ENCODE assay signal across 28 mouse cellular contexts in genomic region chr9:102845851-102846250, GRCm38 (mm10). TPM values are rescaled to one million over a fixed set of nuclear protein-coding genes. Genes with fewer than 3 reads are reported as not detected.
A peak's percentile ranks its signal among the peaks of the same experiment; 100 is the strongest.
DNase-seq lines count a peak whose midpoint lies in the region; ATAC-seq and TF ChIP-seq lines count a peak whose summit lies in the region.
"Had no signal": no experiment of that assay in that cellular context is flagged by ENCODE, and none has a peak within 500 bp of the region (broad histone marks: within the 10 kb centered on the region; RNA-seq: fewer than 3 reads in every experiment).

No protein-coding gene starts in this region.

- no peak for TF ChIP-seq CTCF in left cerebral cortex, adult 2 months (IDR thresholded peaks at IDR 0.05)

- DNase-seq in kidney, adult 8-10 months: peak; percentile 55 to 66
- DNase-seq in kidney, postnatal 10 days: no peak
- DNase-seq in liver: no peak
- peak; percentile 33 to 71 for DNase-seq in kidney, postnatal 25 days
- DNase-seq in left cerebral cortex, adult 2 months (ENCODE audit: extremely low spot score in 1 of 2, low spot score in 2 of 2): no peak
- DNase-seq: adrenal gland, postnatal 36 days; B cell, adult 2 months; cerebellum, adult 18-20 months; cerebellum, postnatal 10 days; forebrain, postnatal 0 days; heart, adult 2 months; heart, postnatal 10 days; layer of hippocampus, postnatal 36 days; lung, adult 2 months; lung, postnatal 10 days; thymus, adult 2 months; thymus, postnatal 36 days had no signal

- H3K27me3 ChIP-seq in liver, embryonic 16.5 days (ENCODE audit: control insufficient read depth, insufficient read depth, low read depth, low read length): no peaks in the 10 kb centered on the region
- H3K27me3 ChIP-seq: embryonic facial prominence, embryonic 13.5 days; heart, embryonic 13.5 days; hindbrain, embryonic 15.5 days; limb, embryonic 15.5 days; midbrain, embryonic 13.5 days; neural tube, embryonic 13.5 days had no signal

- no peak overlapping the region for H3K4me2 ChIP-seq in liver, embryonic 16.5 days (ENCODE audit: low read depth, low read length)
- H3K4me2 ChIP-seq: embryonic facial prominence, embryonic 13.5 days; heart, embryonic 13.5 days; hindbrain, embryonic 15.5 days; limb, embryonic 15.5 days; midbrain, embryonic 13.5 days; neural tube, embryonic 13.5 days had no signal

- no peak overlapping the region for H3K27ac ChIP-seq in liver, embryonic 16.5 days (ENCODE audit: low read length)
- H3K27ac ChIP-seq in left cerebral cortex, adult 2 months: no peak overlapping the region
- H3K27ac ChIP-seq: embryonic facial prominence, embryonic 13.5 days; forebrain, embryonic 10.5 days; heart, adult 2 months; hindbrain, embryonic 15.5 days; limb, embryonic 10.5 days; limb, embryonic 15.5 days; macrophage; midbrain, embryonic 13.5 days; neural tube, embryonic 13.5 days had no signal

- intact Hi-C loops in left cerebral cortex, adult 2 months (cut with DNase I): no loop called here

- H3K4me3 ChIP-seq in liver, embryonic 16.5 days (ENCODE audit: low read depth, low read length): no peak overlapping the region
- no peak overlapping the region for H3K4me3 ChIP-seq in left cerebral cortex, adult 2 months
- H3K4me3 ChIP-seq: embryonic facial prominence, embryonic 13.5 days; forebrain, embryonic 10.5 days; heart, adult 2 months; heart, embryonic 13.5 days; hindbrain, embryonic 15.5 days; limb, embryonic 10.5 days; limb, embryonic 15.5 days; midbrain, embryonic 13.5 days; neural tube, embryonic 13.5 days had no signal

- 71% methylated on average over 6 of the region's 6 CpGs for WGBS in liver, embryonic 16.5 days (ENCODE audit: insufficient replicate concordance)

- no peaks in the 10 kb centered on the region for H3K9me3 ChIP-seq in liver, embryonic 16.5 days (replicated peaks; ENCODE audit: control insufficient read depth, low read length)
- H3K9me3 ChIP-seq: embryonic facial prominence, embryonic 13.5 days; forebrain, embryonic 10.5 days; heart, embryonic 13.5 days; hindbrain, embryonic 15.5 days; limb, embryonic 10.5 days; limb, embryonic 15.5 days; midbrain, embryonic 13.5 days; neural tube, embryonic 13.5 days had no signal

- peak; percentile 41 for ATAC-seq in liver, embryonic 16.5 days (ENCODE audit: low read depth)
- ATAC-seq: forebrain, postnatal 0 days; inflammation-experienced regulatory T-cells, adult 6 months; midbrain, embryonic 13.5 days had no signal

- no peak overlapping the region for H3K9ac ChIP-seq in liver, embryonic 16.5 days (ENCODE audit: low read depth, low read length)
- H3K9ac ChIP-seq: embryonic facial prominence, embryonic 13.5 days; forebrain, postnatal 0 days; heart, embryonic 13.5 days; hindbrain, embryonic 15.5 days; limb, embryonic 15.5 days; midbrain, embryonic 13.5 days; neural tube, embryonic 13.5 days had no signal

- peaks cover 9% of the 10 kb centered on the region for H3K4me1 ChIP-seq in liver, embryonic 16.5 days (ENCODE audit: control insufficient read depth, low read depth, low read length)

- H3K36me3 ChIP-seq in liver, embryonic 16.5 days (ENCODE audit: control insufficient read depth, insufficient read depth): no peaks in the 10 kb centered on the region
- H3K36me3 ChIP-seq: embryonic facial prominence, embryonic 13.5 days; forebrain, embryonic 10.5 days; heart, embryonic 13.5 days; hindbrain, embryonic 15.5 days; limb, embryonic 10.5 days; limb, embryonic 15.5 days; midbrain, embryonic 13.5 days; neural tube, embryonic 13.5 days had no signal

RNA-seq across cellular contexts. Expression of gene Ryk, which starts 11.1 kb away (rescaled TPM):
- 3.0 and 3.2 TPM in 2 replicates for polyA plus RNA-seq in liver, embryonic 16.5 days (2015; fragmentation: Nextera tagmentation; extraction: Ambion mirVana)
- 10 to 100 TPM; 35.4 to 42.5 TPM for total RNA-seq in left cerebral cortex, adult 2 months (2021)

Comparison
In these comparisons a context has a peak if more than half of its experiments do, and no peak if none do; other contexts are left out.
1. DNase-seq: peak in kidney, adult 8-10 months (2 of 2) and kidney, postnatal 25 days (2 of 2); none in kidney, postnatal 10 days (single experiment), liver (single experiment) and left cerebral cortex, adult 2 months (0 of 2).